Mouse (Mus musculus) left cerebral cortex, postnatal 10 days (tissue): ENCODE results near the gene Ntrk1. TPM values are rescaled to one million over a fixed set of nuclear protein-coding genes. Genes with fewer than 3 reads are reported as not detected.
A peak's percentile ranks its signal among the peaks of the same experiment; 100 is the strongest.

Source experiments
- DNase-seq, 2 experiments: peaks; one replicate each; pipeline ENCODE4 v3.0.0; 2021 to 2022; ENCODE audit warnings: low spot score in 2 of 2, mixed read lengths in 1 of 2; ENCODE audit errors: extremely low spot score in 1 of 2
- intact Hi-C: fragments of 180-260 bp; cut with DNase I; formaldehyde crosslinking; loops from one replicate; pipeline ENCODE4 v1.15.1; 2025
- total RNA-seq, 2 experiments: library from RNA; stranded (reverse); gene quantifications; 2 replicates each; pipeline ENCODE4 v1.2.3; 2021

Gene Ntrk1
- total RNA-seq, 2 experiments from 2014 or later = 0.34 to 0.62 TPM

DNA sequence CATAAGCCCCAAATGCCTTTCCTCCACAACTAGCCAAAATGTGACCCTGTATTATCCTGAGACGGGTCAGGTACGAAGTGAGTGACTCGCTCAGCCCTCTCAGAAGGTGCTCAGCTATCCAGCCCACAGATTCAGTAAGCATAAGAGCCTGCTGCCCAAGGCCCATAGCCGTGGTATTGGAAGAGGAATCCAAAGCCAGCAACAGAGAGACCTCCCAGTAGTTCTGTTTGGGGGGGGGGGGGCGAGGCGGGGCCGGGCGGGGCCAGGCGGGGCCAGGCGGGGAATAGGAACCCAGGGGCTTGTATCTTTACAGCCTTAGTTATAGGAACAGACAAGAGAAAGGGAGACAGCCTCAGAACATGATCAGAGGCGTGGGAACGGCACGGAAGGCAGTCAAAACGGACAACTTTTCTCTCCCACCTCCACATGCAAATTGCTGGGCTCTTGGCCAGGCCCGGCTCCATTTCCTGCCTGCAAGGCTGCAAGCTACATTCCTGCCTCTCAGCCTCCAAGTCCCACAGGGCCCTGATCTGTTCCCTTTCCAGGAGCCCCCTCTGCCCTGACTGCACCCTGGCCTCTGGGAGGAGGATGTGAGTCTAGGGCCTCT is 31.2 kb downstream of the Ntrk1 start:
- peak; percentile 69 to 92 for DNase-seq
- intact Hi-C loops = no loop called here

DNA sequence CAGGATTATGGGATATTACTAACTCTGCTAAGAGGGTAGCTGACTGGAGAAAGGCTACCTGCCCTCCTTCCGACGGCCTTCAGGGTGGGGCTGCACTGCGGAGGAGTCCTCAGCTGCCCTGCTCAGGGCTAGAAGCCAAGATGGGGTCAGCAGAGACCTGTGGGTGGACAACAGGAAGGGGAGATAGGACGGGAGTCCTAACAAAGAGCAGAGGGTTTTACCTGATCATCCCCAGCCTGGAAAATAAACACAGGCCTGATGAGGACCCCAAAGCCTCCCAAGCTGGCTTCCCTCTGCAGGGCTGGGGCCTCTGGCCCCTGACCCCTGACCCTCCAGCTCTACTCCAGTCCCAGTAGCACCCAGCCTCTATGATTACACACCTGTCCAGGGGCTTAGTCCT is 31.8 kb downstream of the Ntrk1 start:
- intact Hi-C loops = no loop called here
- no peak for DNase-seq

DNA sequence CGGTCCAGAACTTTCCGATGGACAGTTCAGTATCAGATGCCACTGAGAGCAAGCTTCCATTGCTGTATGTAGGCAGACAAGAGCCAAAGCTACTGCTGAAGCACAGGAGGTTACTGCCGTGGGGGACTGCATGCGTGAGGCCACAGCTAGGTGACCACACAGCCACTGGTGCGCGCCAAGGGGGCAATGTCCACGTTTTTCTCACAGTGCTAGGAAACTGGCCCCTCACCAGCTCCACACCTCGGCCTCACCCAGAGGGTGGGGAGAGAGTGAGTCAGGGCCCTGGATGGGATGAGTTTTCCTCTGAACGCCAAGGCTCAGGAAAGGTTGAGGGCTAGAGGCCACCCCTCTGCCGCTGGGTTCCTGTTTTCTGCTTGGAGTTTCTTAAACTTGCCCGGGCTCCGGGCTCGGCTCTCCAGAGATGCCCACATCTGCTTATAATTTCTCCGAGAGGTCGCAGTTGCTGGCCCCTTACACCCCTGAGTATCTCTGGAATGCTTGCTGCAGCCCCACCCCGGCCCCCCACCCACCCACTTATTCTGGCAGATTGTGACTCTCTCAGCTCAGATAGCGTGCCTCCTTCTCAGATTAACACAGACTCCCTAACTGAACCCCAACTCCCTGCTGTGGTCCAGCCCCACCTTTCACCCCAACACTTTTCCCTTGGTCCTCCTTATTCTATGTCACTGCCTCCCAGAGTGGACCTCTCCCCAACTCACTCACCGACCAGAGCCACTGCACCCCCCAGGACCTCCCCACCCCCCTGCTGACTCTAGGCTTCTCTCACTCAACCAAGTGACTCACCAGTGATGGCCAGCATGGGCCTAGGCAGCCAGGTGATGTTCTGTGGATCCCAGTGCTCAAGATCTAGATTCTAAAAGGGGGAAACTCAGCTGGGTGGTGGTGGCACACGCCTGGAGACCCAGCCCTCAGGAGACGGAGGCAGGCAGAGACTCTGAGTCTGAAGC is 33.3 kb downstream of the Ntrk1 start:
- intact Hi-C loops = no loop called here
- DNase-seq = no peak

DNA sequence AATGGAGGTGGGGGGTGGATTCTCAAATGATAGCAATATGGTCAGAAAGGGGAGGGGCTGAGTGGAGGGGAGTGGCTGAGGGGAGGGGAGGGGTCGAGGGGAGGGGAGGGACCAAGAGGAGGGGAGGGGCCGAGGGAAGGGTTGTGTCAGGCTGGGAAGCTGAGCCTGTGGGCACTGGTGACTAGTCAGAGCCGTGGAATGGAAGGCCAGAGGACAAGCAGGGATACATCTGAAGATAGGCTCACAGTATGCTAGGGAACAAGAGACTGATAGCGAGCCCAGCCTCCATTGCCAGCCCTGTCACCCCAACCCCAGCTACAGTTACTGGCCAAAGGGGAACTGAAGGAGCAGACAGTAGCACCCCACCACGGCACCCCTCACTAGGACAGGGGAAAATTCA is 36.3 kb downstream of the Ntrk1 start:
- no peak for DNase-seq
- intact Hi-C loops = no loop called here

DNA sequence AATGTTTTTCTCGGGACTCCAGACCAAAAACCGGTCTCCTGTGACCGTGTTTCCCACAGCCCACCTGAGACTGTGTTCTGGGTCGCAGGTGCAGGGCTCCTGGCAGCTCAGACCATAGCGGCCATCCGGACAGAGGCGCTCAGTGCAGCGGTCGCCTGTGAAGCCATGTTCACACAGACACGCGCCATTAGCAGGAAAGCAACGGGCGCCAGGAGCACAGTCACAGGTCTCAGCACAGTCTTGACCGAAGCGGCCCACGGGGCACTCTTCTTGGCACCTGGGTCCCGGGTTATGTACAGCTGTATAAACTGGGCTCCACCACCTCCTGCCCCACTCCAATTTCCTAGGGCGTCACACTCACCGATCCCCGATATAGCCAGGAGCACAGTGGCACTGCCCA is 38.5 kb downstream of the Ntrk1 start:
- intact Hi-C loops = no loop called here
- DNase-seq = no peak

DNA sequence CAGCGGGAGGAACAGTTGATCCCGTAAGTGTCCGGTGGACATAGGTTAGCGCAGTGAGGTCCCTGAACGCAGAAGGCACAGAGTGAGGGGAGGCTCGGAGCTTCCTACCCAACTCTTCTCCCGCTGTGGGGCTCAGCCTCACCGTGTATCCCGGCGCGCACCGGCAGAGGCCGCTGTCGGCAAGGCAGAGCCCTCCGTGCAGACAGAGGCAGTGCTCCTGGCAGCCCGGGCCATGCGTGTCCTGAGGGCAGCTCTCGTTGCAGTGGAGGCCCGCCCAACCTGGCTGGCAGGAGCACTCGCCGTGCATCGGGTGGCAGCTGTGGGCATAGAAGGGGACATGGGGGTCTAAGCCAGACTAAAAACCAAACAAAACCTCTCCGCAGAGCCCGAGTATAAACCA is 39.0 kb downstream of the Ntrk1 start:
- intact Hi-C loops = no loop called here
- DNase-seq = peak; percentile 80 to 89

DNA sequence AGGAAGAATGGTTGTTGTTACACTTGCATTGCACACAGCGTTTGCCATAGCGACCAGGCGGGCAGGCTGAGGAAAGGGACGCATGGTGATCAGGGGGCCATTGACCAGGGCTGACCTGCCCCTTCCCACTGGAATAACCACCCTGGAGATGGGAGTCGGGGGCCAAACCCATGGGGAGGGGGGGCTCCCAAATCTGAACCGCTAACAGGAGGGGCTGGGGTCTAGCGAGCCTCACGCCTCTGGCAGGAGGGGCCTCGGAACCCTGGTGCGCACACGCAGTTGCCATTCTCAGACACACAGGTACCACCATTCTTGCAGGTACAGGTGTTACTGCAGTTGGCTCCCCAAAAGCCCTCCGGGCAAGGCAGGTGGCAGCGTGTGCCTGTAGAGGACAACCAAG is 41.1 kb downstream of the Ntrk1 start:
- intact Hi-C loops = no loop called here
- no peak for DNase-seq

DNA sequence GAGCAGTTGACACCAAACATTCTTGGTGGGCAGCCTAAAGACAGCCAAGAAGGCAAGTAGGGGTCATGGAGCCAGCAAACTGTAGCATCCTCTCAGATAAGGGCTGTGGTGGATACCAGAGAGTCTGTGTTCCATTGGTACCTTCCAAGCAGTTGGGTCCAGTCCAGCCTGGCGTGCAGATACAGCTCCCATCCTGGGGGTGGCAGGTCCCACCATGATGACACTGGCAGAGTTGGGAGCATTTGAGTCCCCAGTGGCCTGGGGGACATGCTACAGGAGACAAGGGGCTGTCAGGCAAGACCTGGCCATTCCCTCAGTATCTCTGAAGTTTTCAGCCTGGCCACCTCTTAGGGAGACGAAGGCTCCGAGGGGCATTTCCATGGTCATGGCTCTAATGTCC is 42.4 kb downstream of the Ntrk1 start:
- intact Hi-C loops = no loop called here
- DNase-seq = no peak

DNA sequence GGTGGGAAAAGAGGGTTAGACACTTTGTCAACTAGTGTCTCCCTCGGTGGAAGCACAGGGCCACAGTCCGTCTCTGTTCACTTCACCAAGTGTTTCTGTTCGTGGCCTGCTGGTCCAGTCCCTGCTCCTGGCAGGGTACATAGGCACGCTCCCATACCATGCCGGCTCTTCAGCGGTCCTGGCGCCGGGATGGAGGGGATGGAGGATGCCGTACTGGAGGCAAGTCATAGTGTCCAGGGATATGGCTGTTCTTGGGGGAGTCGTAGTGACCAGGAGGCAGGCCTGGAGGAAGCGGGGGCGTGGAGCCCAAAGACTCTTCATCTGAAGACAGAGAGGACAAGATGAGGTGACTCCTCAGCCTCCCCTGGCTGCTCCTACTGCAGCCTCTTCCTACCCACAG is 45.0 kb downstream of the Ntrk1 start:
- no peak for DNase-seq
- intact Hi-C loops = no loop called here

DNA sequence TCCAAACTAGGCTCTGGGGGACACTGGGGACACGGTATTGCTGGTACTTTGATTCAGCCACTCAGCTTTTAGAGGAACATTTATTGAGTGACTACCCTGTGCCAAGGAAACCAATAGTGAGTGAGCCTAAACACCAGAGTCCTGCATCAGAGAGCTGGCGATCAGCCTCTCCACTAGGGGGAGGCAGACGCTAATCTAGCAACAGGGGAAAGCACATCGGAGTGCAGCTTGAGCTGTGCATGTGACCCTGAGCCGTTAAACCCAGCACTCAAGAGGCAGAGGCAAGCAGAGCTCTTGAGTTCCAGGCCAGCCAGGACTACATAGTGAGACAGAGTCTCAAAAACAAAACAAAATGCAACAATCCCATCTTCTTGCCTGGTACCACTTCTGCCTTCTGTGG is 45.9 kb downstream of the Ntrk1 start:
- intact Hi-C loops = no loop called here
- DNase-seq = peak in 1 of 2 experiments; percentile 62

DNA sequence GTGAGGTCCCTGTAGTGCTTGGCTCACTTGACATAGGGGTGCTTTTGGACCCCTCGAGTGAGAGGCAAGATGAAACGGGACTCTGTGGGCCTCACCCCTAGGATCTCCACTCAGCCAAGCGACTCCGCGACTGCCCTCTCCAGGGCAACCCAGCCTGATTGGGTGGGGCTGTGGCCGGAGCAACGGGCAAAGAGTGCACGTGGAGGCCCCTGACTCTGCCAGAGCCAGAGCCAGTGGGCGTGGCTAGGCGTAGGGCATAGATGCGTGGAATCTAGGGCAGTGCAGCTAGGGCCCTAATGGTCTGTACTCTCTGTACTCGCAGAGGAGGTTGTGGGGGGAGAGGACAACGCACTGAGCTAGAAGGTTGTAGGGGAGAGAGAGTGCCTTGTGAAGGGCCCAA is 46.5 kb downstream of the Ntrk1 start, which contains the start of gene Lrrc71:
Gene Lrrc71, minus strand, starts transcription at position 195 of the 400 bp plus-strand sequence.
- DNase-seq = no peak
- intact Hi-C loops = no loop called here

DNA sequence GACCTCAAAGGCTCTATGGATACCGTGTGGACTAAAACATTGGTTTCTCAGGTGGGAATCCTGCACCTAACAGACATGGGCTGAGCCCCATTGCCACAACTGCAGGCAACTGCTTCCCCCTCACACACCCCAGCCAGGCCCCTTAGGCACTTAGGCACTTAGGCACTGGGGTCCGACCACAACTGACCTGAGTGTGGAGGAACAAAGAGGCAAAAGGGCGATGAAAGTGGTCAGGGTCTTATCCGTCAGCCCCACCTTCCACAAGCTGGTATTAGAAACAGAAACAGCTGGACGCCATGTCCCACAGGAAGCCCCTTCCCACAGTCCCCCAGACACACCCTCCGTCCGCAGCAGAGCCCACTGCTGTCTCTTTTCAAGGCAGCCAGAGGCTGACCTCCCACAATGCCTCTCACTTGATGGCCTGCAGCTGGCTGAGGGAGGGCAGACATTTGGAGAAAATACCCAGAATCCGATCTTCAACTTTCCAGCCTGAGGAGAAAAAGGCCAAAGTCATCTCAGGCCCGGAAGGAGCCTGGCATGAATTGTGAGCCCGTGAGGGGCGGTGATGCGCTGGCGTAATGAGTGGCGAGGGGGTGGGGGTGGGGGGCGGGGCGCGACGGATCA is 49.8 kb downstream of the Ntrk1 start:
- no peak for DNase-seq
- intact Hi-C loops = no loop called here

DNA sequence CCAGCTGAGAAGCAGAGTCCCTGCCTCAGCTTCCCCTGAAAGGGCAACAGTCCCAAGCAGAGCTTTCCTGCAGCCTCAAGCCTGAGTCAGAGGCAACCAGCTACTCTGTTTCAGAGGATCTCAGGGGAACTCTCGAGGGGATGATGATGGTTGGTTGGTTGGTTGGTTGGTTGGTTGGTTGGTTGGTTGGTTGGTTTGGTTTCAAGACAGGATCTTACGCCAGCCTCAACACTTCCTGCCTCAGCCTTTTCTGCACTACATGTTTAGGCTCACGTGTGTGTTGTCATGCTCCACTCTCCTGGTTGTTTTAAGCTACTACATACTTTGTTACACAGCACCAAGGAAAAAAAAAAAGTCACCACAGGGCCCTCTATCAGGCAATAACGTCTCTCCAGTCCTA is 51.0 kb downstream of the Ntrk1 start:
- DNase-seq = no peak
- intact Hi-C loops = no loop called here

DNA sequence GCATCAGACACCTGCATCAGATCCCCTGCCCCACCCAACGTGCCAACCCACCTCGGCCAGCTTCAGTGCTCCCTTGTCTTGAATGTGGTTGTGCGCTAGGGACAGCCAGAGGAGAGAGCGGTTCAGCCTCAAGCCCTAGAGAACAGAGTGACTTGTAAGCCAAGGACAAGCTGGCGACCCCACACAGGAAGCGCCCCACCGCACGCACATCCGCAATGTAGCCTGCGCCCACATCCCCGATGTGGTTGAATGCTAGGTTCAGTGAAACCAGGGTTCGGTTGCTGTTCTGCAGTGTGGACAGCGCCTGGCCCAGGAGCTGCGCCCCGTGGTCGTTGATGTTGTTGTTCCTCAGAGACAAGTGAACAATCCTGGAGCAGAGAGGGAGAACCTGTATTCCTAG is 52.2 kb downstream of the Ntrk1 start:
- no peak for DNase-seq
- intact Hi-C loops = no loop called here

DNA sequence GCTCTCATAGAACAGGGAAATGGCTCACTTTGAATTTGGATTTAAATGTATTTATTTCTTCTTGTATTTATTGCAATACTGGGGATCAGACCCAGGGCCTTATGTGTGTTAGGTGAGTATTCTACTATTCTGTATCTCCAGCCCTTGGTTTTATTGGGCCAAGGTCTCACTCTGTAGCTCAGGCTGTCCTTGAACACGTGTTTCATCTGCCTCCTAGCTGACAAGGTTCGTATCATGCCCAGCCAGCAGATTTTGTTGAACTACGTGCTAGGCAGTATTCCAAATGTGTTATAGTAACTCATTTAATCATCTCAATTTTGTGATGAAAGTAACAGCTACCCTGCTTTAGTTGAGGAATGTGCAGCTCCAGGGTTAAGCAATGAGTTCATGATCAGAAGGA is 52.9 kb downstream of the Ntrk1 start:
- DNase-seq = no peak
- intact Hi-C loops = no loop called here

DNA sequence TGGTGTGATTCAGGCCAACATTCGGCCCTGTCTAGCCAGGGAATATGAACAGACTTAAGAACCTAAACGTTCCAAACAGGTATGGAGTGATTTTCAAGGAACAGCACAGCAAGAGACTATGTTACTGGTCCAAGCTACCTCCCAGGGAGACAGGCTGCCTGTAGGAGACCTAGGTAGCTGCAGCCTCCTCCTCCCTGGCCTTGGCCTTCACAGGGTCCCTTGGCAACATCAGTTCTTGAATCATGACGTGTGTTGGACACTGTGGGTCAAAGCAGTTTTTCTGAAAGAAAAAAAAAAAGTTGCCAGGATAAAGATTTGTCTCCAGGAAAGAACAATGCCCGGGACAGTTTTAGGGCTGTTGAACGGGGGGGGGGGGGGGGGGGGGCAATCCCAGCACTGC is 56.1 kb downstream of the Ntrk1 start:
- intact Hi-C loops = no loop called here
- no peak for DNase-seq

DNA sequence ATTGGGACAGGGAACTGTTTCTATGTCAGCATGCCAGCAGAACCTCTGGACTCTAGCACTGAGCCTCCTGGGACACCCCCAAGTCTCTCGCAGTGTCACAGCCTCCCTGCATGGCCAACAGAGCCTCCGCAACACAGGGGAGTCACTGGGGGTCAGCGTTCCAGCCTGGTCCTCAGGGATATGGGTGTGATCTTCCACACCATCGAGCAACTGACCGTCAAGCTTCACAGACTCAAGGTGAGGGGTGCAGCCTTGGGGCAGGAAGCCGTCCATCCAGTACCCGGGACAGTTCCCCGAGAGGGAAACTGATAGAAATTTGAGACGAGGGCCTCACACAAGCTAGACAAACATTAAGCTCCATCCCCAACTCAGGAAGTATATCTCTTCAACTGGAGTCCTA is 59.6 kb downstream of the Ntrk1 start:
- intact Hi-C loops = no loop called here
- no peak for DNase-seq

DNA sequence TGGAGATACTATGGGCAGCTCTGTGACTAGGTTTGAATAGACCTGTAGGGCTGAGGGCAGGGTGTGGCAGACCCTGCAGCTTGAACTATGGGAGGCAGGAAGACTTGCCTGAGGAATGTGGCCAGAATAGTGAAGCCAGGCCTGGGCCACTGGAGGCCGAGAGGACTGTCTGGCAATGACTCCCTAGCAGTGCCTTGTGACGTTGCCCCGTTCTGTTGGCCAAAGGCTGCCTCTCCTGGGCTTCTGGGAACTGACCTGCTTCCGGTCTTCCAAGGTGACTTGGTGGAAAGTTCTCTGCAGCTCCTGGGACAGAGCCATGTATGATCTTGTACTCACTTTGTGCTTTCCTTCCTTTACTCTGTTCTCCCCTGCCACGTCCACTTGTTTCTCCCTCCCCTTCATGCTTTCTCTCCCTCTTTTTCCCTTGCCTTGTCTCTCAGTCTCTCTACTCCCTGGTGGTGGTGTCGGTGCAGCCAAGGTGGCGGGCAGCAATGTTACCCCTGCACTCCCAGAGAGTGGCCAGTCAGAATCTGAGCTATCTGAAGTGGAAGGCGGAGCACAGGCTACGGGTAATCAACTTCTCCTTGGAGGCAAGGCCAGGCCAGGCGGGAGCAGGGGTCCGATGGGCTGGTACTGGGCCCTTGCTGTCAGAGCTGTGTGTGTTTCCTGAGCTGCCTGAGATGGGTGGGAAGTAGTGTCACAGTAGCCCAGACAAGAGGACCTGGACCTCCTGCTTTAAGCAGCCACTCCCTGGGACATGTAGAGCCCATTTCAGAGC is 60.8 kb downstream of the Ntrk1 start:
- intact Hi-C loops = no loop called here
- no peak for DNase-seq

DNA sequence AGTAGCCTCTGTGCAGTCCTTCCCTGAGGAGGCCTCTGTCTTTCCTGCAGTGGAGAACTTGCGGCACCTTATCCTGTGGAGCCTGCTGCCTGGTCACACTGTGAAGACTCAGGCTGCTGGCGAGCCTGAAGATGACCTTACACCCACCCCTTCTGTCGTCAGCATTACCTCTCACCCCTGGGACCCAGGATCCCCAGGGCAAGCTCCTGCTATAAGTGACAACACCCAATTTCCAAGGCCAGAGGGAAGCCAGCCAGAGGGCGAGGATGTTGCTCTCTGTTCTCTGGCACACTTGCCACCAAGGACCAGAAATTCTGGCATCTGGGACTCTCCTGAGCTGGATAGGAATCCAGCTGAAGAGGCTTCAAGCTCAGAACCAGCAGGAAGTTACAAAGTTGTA is 61.9 kb downstream of the Ntrk1 start:
- intact Hi-C loops = no loop called here

More for the DNA sequence above, 61.9 kb downstream of the Ntrk1 start:
- DNase-seq = no peak
